Mouse (Mus musculus) liver, adult 2 months (tissue): ENCODE results near the gene Ubap1. TPM values are rescaled to one million over a fixed set of nuclear protein-coding genes. Genes with fewer than 3 reads are reported as not detected.

Experiments
- DNase-seq: peaks from one replicate; pipeline ENCODE4 v3.0.0-alpha.2; 2011; ENCODE audit warnings: low read depth, low spot score; ENCODE audit errors: extremely low read depth
- H3K27ac ChIP-seq: fragments of 200-500 bp; replicated peaks from 2 replicates; pipeline ENCODE4 v1.5.1; 2012; ENCODE audit warnings: low read depth, mild to moderate bottlenecking, control low read depth, inconsistent platforms, low read length; ENCODE audit not compliant: insufficient read depth
- H3K27me3 ChIP-seq: fragments of 200-500 bp; 2 replicates; pipeline ENCODE4 v1.6.1; 2012; ENCODE audit warnings: mild to moderate bottlenecking, moderate library complexity, low read length, inconsistent platforms; ENCODE audit not compliant: control insufficient read depth, insufficient read depth
- H3K36me3 ChIP-seq: fragments of 200-500 bp; 2 replicates; pipeline ENCODE4 v1.6.1; 2012; ENCODE audit warnings: low read length, inconsistent platforms; ENCODE audit not compliant: control insufficient read depth, insufficient read depth
- H3K4me1 ChIP-seq: fragments of 200-500 bp; 2 replicates; pipeline ENCODE4 v1.6.1; 2011; ENCODE audit warnings: low read length; ENCODE audit not compliant: control insufficient read depth, insufficient read depth
- H3K4me3 ChIP-seq: fragments of 200-500 bp; 2 replicates; pipeline ENCODE4 v1.5.1; 2011; ENCODE audit warnings: low read depth, mild to moderate bottlenecking, control low read depth, low read length, moderate library complexity; ENCODE audit not compliant: insufficient read depth
- H3K79me2 ChIP-seq: fragments of 200-500 bp; 2 replicates; pipeline ENCODE4 v1.6.1; 2012; ENCODE audit warnings: inconsistent platforms, mild to moderate bottlenecking, low read length, moderate library complexity; ENCODE audit not compliant: control insufficient read depth, insufficient read depth
- H3K9ac ChIP-seq: fragments of 200-500 bp; 2 replicates; pipeline ENCODE4 v1.6.1; 2012; ENCODE audit warnings: low read depth, mild to moderate bottlenecking, control low read depth, inconsistent platforms, low read length
- CTCF ChIP-seq: fragments of 200-500 bp; IDR thresholded peaks from 2 replicates; pipeline ENCODE4 v1.5.1; 2011; ENCODE audit warnings: low read depth, low read length, control low read depth
- POLR2A ChIP-seq: fragments of 200-500 bp; IDR thresholded peaks from 2 replicates; pipeline ENCODE4 v1.6.1; 2011; ENCODE audit warnings: low read length, control low read depth; ENCODE audit not compliant: insufficient read depth; ENCODE audit errors: extremely low read depth
- WGBS: fragments of 180-500 bp; shearing (Covaris S2); methylation state at CpG from one replicate; pipeline ENCODE4 v1.1.7; 2018; 5-methylcytosine and 5-hydroxymethylcytosine counted together
- polyA plus RNA-seq: library from polyadenylated mRNA; depleted of rRNA; stranded (reverse); fragments of >200 nt; gene quantifications from 2 replicates; pipeline ENCODE4 v1.2.3, GENCODE M21; 2012
- total RNA-seq: library from RNA; depleted of rRNA; stranded (reverse); fragments of >200 nt; gene quantifications from 2 replicates; pipeline ENCODE4 v1.2.3, GENCODE M21; 2014

Ubap1 gene
- total and polyA plus RNA-seq, 2 experiments: 15.5 to 45.0 TPM

- TF ChIP-seq POLR2A: no peak
- no peak for TF ChIP-seq CTCF
- H3K36me3 ChIP-seq: peaks cover 54% of the 10 kb centered on the region
Observed at GRCm38 (mm10) chr4:41381213-41381950, 32.6 kb downstream of the Ubap1 start.

GRCm38 (mm10) chr4:41386412-41386975 is 37.7 kb downstream of the Ubap1 start:
- H3K36me3 ChIP-seq: peaks cover 38% of the 10 kb centered on the region
- H3K27me3 ChIP-seq: no peaks in the 10 kb centered on the region
- DNase-seq: no peak
- H3K4me1 ChIP-seq: no peaks in the 10 kb centered on the region; the same call in 1 of the 2 replicates
- H3K79me2 ChIP-seq: peaks cover 3% of the 10 kb centered on the region; the same call in 1 of the 2 replicates
- 58% methylated on average over 1 of the region's 1 CpGs for WGBS
- H3K4me3 ChIP-seq: no peak overlapping the region
- H3K27ac ChIP-seq: no peak overlapping the region
- TF ChIP-seq POLR2A (no peak), CTCF (no peak)
- H3K9ac ChIP-seq: no peak overlapping the region

More at GRCm38 (mm10) chr4:41381213-41381950, 32.6 kb downstream of the Ubap1 start:
- Histone ChIP-seq H3K79me2 (peaks cover 11% of the 10 kb centered on the region; the same call in 1 of the 2 replicates), H3K4me3 (no peak overlapping the region), H3K27ac (no peak overlapping the region), H3K4me1 (no peaks in the 10 kb centered on the region; the same call in 1 of the 2 replicates), H3K9ac (no peak overlapping the region), H3K27me3 (no peaks in the 10 kb centered on the region)
- no peak for DNase-seq
- WGBS: 93% methylated on average over 5 of the region's 5 CpGs

- TF ChIP-seq POLR2A: no peak
- TF ChIP-seq CTCF: no peak
- no peak overlapping the region for H3K9ac ChIP-seq
- H3K36me3 ChIP-seq: peaks cover 36% of the 10 kb centered on the region
- 67% methylated on average over 7 of the region's 7 CpGs for WGBS
- no peak overlapping the region for H3K4me3 ChIP-seq
- no peak for DNase-seq
- no peaks in the 10 kb centered on the region for H3K27me3 ChIP-seq
- no peak overlapping the region for H3K27ac ChIP-seq
- H3K79me2 ChIP-seq: peaks cover 3% of the 10 kb centered on the region; the same call in 1 of the 2 replicates
- H3K4me1 ChIP-seq: no peaks in the 10 kb centered on the region
Observed at GRCm38 (mm10) chr4:41387755-41388469, 39.1 kb downstream of the Ubap1 start.

- Histone ChIP-seq H3K4me1 (no peaks in the 10 kb centered on the region), H3K9ac (no peak overlapping the region), H3K4me3 (no peak overlapping the region), H3K27ac (no peak overlapping the region), H3K36me3 (peaks cover 29% of the 10 kb centered on the region), H3K27me3 (no peaks in the 10 kb centered on the region), H3K79me2 (no peaks in the 10 kb centered on the region; the same call in 1 of the 2 replicates)
- DNase-seq: no peak
- TF ChIP-seq CTCF (no peak), POLR2A (no peak)
- 71% methylated on average over 5 of the region's 5 CpGs for WGBS
Observed at GRCm38 (mm10) chr4:41388616-41389015, 39.8 kb downstream of the Ubap1 start.

GRCm38 (mm10) chr4:41389240-41389639 is 40.4 kb downstream of the Ubap1 start:
- DNase-seq: no peak
- no peak overlapping the region for H3K4me3 ChIP-seq
- no peak for TF ChIP-seq CTCF
- TF ChIP-seq POLR2A: no peak
- no peaks in the 10 kb centered on the region; the same call in 1 of the 2 replicates for H3K79me2 ChIP-seq
- no peaks in the 10 kb centered on the region for H3K27me3 ChIP-seq
- no peaks in the 10 kb centered on the region for H3K4me1 ChIP-seq
- H3K27ac ChIP-seq: no peak overlapping the region
- 71% methylated on average over 5 of the region's 5 CpGs for WGBS
- no peak overlapping the region for H3K9ac ChIP-seq
- peaks cover 22% of the 10 kb centered on the region for H3K36me3 ChIP-seq
